Mouse (Mus musculus): Measurements from ENCODE around the gene Asb2.

Gene Asb2

DNA sequence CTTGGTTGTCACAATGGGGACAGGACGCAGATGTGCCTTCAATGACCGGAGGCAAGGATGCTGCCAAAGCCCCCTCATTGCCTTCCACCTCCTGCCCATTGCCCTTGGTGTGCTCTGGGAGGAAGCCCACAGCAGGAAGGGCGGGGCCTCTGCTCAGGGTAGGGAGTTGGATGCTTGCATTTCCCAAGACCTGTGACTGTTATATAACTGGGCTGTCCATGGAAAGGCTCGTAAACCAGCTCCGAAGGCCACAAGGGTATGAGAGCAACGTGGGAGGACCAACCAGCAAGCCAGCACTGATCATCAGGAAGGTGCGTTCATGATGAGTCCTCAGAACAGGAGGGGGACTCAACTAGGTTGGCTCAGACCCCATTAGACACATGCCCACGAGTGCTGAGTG is 5.0 kb upstream of the Asb2 start:
- DNase-seq (ENCODE audit: low spot score in 2 of 2) = no peak

DNA sequence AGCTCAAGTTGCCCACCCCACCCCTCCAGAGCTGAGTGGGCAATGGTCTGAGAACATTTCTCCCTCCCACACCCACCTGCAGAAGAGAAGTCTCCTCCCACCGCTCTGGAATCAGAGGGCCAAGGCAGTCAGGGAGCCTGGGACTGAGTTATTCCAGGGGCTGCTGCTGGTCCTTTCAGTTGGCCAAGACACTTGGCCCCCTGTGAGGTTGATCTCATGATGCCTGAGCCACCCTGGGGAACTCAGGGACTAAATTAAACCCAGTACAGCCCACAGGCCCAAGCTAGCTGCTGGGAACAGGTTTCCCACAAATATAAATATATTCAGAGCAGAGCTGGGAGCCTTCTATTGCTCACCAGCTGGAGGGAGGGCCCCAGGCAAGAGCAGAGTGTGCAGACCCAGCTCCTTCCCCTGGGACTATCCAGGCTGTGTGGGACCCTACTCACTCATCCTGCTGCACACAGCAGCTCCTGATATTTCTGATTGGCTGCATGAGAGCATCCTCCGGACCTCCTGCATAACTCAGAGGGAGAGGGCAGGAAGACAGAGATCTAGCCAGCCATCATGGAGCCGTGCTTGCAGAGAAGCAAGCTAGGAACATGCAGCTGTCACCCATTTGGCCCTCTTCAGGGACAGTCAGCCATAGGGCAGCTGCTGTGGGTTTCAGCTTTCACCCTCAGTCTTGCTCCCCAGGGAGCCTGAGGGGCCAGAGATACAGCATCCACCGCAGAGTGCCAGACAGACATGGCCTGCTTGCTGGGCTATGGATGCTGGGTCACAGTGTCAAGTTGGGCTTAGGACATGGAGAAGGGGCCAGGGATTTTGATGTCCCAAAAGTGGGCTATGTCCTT is 3.4 kb upstream of the Asb2 start:
- DNase-seq (ENCODE audit: low spot score in 2 of 2) = no peak

DNA sequence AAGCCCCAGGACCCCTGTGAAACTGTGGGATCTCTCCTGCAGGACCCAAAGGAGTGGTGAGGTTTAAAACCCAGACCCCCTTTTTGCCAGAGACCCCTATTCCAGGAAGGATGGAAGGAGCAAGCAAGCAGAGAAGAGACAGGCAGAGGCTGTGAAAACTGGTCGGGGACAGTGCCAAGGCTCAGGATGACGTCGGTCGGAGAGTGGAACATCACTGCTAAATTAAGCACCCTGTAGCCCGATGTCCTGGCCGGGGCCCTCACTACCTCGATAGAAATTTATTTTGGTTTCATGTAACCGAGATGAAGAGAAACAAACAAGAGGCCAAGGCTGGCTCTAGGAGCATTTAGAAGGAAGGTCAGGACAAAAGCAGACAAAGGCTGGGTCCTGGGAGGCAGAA is 2.4 kb upstream of the Asb2 start:
- DNase-seq (ENCODE audit: low spot score in 2 of 2) = no peak

DNA sequence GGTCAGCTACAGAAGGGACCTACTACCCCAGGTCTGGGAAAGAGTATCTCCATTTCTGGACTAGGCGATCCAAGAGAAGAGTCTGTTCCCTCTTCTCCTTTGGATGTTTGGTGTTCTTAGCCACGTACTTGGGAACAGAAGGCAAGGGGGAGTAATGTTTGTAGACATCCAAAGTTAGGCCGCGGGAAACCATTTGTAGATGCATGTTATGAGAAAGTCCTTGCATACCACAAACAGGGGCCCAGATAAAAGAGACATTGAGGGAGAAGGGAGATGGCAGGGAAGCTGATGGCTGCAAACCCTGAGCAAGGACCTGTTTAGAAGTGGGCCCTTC is 581 bp upstream of the Asb2 start:
- DNase-seq (ENCODE audit: low spot score in 2 of 2) = no peak

DNA sequence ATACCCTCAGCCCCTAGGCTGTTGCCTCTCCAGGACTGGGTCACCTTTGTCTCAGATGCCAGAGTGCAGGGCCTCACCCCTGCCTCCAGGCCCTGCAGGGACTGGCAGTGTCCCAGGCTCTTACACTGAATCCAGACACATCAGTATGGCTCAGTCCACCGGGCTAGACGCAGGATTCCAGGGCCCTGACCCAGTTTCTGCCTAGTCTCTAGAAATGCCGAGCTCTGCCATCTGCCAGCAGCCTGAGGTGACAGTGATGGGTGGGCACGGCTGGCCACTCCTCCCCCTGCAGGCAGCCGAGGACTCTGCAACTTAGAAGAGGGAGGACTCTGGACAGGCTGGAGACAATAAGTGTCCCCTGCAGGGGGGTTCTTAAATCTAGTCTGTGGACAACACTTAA is 2.3 kb downstream of the Asb2 start:
- no peak for DNase-seq (ENCODE audit: low spot score in 2 of 2)

DNA sequence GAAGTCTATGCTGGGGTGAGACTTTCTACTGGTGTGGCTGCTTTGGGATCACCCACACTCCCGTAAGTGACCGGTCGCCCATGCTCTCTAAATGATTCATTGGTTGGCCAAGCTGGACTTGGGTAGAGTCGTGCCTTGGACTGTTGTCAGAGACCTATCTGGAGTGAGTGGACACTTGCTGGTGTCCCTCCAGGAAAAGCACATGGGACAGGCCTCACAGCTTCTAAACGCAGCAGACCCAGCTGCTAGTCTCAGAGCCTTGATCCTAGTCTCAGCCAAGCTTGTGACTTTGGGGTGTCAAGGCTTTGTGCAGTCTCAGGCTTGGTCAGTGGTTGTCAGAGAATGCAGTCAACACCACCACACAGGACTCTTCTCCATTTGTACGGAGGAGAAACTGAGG is 3.1 kb downstream of the Asb2 start:
- DNase-seq (ENCODE audit: low spot score in 2 of 2) = no peak

DNA sequence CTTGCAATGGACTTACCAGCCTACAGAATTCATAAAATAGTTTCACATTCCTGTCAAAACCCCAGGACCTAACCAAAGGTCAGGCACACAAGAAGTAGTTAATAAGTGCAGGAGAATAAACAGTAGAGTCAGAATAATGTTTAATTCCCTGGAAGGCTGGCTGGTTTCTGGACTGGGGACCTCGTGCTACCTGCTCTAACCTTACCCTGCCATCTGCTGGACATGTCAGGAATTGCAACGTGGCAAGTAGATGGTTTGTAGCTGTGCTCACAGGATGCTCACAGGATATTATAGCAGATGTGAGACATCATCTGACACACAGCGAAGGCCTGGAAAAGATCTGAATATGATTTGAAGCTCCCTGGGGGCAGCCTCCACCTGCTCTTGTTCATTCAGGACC is 7.3 kb downstream of the Asb2 start:
- DNase-seq (ENCODE audit: low spot score in 2 of 2) = peak; percentile 62 to 80

DNA sequence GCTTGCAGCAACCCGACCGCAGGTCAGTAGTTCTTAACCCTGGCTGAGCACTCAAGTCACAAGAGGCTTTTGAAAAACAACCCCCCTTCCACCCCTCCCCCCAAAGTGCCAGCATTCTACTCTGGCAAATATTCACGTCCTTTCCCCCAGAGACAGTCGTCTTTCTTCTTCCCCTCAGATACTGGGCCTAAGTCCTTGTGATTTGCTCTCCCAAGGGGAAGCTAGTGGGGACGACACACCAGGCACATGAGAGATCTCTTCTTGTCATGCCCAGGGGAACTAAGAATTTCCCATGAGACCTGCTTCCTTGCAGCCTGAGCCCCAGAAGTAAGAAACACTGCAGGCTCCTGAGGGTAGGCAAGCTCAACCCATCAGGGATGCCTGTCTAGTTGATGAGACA is 8.4 kb downstream of the Asb2 start:
- no peak for DNase-seq (ENCODE audit: low spot score in 2 of 2)

DNA sequence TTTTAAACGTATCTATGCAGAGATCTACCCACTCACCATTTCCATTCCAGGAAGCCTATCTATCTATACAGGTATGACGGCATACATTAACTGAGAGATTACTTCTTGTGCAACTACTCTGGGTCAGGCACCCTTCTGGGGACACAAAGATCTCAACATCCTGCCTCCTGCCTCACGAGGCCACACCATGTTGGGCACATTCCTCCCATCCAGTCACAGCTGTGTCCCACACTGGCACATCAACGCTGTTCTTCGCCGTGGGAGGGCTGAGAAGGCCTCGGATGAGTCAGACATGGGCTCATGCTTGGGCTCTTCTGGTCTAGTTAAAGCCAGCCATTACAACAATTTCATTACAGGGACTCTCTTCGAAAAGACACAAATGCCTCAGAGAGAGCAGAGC is 8.9 kb downstream of the Asb2 start:
- DNase-seq (ENCODE audit: low spot score in 2 of 2) = no peak

DNA sequence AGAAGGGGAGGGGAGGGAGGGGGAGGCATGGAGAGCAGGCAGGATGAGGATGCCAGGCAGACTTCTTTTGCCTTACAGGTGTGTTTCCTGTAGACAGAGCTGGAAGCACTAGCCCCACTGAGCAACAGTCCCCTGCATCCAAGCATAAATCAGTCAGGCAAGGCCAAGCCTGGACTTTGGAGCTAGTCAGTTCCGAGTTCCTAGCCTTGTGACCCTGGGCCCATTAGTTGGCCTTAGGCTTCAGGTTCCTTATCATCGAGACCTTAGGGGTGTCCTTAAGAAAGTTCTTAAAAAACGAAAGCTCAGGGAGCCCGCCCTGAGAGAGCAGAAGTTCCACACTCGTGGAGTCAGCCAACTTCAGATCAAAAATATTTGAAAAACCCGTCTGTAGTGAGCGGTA is 10.9 kb downstream of the Asb2 start:
- no peak for DNase-seq (ENCODE audit: low spot score in 2 of 2)

DNA sequence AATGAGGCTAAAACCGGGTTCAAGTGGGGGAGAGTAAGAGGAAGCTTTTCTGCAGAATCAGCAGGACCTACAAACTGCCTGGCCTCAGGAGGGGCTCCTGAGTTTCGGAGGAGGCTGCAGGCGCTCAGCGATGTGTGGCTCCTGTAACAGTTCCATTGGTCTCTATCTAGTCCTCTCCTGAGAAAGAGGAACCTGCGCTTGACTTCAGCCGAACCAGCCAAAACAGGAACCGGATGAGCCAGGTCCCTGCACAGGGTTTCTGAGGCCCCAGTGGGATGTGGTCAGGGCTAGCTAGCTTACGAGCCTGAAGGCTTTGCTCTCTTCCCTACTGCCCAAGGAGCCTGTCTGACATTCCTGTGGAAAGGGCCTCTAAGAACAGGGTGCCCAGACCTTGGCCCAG is 12.3 kb downstream of the Asb2 start:
- peak; percentile 38 to 61 for DNase-seq (ENCODE audit: low spot score in 2 of 2)

DNA sequence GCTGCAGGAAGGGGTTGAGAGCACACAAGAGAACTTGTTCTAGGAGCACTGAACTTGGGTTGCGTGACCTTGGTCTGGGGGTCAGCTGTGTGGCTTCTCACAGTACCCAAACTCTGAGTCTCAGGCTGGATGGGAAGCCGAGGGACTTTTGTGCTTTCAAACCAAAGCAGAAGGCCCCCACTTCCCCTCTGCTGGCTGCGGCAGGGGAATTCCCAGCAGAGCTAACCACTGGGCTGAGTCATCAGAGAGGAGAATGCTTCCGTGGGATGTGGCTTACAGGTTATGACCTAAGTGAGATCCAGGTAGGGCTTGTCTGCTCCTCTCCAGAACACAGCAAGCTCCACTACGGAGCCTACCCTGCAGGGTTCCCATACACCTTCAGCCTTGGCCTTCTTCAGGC is 14.6 kb downstream of the Asb2 start:
- DNase-seq (ENCODE audit: low spot score in 2 of 2) = peak; percentile 30 to 55

DNA sequence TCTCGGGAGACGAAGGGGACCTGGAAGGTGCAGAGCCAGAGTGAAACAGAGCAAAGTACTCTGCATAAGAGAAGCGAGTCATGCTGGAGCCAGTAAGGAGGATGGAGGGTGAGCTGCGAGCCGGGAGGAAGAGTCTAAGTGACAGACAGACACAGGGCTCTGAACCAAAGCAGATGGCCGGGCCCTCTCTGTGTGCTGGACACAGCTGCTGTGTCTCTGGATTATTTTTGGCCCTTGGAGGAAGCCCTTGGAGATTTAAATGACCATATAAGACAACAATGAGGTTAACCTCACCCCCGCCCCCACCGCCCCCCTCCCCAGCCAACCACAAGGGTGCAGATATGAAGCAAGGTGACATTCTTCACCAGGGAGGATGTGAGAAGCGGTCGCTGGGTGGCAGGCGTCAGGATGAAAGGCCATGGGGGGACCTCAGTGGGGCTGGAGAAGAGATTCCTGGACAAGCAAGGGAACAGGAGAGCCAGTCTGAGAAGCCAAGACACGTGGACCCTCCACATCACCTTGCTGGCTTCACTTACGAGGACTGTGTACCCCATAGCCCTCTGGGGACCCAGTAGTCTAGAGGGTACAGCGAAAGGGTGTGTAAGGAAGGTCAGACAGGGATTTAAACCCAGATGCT is 17.5 kb downstream of the Asb2 start:
- DNase-seq (ENCODE audit: low spot score in 2 of 2) = no peak

DNA sequence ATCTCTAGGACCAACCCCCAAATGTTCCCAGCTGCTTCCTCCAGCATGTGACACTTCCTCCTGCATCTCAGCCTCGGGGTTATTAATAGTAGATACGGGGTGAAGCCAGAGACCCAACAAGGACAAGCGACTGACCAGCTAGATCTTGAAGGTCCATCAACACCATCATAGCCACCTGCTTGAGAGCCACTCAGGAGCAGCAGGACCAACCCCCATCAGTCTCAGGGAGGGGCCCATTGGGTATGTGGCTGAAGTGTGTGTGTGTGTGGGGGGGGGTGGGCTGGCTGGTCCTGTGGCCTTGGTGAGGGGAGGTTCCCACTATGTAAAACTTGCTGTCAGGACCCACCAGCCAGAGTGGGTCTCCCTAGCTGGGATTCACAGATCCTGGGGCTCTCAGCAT is 19.0 kb downstream of the Asb2 start:
- DNase-seq (ENCODE audit: low spot score in 2 of 2) = no peak

DNA sequence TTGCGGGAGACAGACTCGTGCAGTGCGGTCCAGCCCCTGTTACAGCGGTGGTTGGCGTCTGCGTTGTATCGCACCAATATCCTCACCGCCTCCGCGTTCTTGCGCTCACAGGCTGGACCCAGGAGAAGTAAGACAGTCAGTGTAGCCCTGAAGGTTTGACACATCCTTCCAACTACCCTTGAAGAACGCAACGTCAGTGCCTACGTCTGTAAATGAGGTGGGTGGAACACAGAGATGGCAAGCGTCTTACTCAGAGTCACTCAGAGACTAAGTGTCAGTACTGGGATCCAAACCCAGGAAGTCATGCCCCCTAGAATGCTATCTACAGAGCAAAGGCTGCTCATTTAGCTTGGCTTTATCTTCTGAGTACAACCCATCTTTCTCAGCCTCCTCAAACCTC is 22.4 kb downstream of the Asb2 start:
- no peak for DNase-seq (ENCODE audit: low spot score in 2 of 2)

DNA sequence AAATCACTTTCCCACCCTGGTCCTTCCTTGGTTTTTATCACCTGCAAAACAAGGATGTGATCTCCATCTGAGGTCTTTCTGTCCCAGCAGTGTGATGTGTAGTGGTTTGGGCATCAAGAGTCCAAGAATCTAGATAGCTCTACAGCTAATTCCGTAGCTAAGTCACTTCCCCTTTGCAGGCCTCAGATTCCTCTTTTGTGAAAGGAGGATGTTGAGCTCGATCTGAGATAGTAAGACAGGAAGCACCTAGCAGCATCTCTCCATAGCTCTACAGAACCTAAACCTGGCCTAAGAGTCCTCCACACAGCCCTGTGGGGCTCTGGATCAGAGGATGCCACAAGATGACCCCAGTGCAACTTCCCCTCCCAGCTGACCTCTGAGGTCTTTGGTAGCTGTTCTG is 22.9 kb downstream of the Asb2 start:
- DNase-seq (ENCODE audit: low spot score in 2 of 2) = no peak

DNA sequence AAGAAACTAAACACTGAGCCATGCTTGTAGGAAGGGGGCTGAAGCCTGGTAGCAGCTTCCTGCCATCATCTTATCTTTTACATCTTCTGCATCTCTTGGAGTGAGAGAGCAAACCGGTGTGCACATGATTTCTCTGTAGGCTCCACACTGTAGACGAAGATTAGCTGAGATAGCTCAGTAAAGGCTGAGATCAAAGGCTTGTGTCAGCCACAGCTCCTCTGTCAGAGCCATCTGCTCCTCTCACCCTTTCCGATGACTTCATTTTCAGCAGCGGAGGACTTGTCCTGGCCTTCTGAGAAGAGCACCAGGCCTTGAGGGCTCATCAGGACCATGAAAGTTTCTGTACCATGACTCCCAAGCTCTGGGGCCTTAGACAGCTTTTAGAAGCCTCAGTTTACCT is 24.3 kb downstream of the Asb2 start:
- no peak for DNase-seq (ENCODE audit: low spot score in 2 of 2)

DNA sequence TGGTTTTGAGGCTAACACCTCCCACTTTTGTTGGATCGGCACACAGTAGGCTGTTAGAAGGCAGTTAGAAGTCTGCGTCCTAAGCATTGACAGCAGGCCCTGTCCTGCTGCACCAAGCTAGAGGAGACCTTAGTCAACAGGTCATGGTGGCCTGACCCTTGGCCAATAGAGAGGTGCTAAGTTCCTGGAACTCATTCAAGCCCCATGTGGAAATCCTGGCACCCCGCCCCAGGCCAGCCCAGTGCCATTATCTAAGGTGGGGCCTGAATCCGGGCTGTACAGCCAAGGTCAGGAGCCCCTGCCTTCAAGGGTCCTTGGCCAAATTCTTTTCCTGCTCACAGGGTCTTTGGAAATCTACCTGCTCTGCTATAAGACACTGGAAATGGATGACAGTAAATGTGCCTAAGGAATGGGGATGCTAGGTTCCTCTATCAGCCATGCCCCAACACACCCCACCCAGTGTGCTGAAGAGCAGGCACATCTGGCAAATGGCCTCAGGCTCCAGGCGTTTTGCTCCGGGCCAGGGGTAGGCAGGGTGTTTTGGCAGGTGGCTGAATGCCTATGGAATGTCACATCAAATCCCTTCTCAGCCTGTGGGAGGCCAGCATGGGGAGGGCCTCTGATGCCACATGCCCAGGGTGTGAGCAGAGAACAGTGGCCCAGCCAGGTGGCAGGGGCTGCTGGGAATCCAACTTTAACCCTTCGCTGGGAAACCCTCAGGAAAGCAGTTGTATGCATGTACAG is 27.2 kb downstream of the Asb2 start:
- no peak for DNase-seq (ENCODE audit: low spot score in 2 of 2)

DNA sequence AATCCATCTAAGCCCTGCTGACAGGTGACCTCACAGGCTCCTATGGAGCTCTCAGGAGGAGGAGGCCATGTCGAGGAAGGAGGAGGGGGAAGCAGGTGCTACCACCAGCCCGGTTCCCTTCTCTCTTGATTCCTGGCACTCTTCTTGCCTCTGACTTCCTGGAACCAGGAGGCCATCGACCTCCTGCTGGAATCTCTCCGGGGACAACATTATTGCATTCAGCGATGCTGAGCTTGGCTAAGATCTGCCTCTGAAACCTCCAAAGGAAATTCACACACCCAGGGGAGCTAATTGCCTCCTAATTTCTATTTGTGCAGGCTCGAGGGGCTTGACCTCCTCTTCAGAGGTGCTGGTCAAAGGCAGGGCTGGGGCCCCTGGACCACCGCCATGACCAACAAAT is 28.7 kb downstream of the Asb2 start:
- DNase-seq (ENCODE audit: low spot score in 2 of 2) = no peak

DNA sequence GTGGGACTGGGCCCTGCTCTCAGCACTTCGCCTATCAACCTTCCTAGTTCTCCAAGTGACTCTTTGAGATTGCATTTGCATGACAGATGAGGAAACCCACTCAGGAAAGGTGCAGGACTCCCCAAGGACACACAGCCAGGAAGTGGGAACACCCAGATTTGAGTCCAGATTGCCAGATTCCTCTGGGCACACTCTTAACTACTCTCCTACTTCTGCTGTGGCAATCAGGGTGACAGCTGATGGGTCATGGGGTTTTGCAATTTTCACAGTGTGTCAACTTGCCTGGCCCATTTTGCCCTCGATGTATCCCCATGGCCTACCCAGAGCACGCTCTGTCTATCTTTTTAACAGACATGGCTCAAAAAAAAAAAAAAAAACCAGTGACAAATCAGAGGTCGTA is 29.2 kb downstream of the Asb2 start:
- no peak for DNase-seq (ENCODE audit: low spot score in 2 of 2)

DNA sequence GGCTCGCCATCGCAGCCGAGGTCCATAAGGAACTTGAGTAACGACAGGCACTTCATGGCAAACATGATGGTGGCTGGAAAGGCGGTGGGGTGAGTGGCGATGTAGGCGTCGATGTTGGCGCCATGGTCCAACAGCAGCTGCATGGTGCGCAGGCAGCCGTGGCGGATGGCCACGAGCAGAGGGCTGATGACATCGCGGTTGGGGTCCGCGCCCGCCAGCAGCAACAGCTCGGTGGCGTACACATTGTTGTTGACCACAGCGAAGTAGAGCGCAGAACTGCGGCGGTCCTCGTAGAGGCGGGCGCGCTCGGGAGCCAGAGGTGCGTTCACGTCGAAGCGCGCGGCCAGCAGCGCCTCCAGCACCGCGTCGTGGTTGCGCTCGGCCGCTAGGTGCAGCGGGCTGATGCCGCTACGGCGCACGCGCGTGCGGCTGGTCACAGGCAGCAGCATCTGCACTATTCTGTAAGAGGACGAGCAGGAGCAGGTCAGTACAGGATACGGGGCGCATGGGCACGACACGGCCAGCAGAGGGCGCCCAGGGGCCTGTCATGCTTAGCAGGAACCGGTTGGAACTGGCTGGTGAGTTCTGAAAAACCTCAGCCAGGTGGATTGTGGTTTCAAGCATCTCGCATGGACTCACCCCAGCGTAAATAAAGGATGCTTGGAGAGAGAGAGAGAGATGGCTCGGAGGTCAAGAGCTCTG is 30.5 kb downstream of the Asb2 start:
- peak; percentile 74 to 87 for DNase-seq (ENCODE audit: low spot score in 2 of 2)

DNA sequence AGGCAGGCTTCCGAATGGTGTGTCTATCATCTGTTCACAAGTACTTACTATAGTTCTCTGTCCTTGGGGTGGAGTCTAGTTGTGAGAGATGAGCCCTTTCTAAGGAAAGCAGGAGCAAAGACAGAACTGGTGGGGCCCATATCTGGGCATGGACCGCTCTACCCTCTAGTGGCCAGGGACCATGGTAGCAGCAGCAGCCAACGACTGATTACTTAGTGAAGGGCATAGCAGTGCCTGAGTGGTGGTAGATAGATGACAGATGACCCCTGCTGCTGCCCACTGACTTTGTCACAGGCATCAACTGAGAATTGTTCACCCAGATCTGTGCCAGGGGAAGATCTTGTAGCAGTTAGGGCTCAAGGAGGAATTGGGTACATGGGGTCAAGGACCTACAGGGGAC is 33.0 kb downstream of the Asb2 start:
- no peak for DNase-seq (ENCODE audit: low spot score in 2 of 2)
